In the genomic region with DNA sequence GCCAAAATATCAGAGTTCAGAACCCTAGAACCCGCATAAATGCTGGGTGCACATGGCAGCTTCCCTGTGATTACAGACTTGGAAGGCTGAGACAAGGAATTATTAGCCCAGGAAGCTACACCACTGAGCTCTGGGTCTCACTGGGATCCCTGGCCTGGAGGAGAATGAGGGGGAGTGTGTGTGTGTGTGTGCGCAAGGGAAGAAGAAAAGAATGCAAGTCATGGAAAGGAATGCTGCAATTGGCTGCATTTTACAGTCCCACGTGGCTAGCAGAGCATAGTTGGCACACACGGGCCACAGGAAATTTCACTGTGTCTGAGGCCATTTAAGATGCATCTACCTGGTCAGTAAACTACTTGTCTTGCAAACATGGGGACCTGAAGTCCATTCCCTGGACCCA, we compare ENCODE assay signal across 32 mouse cellular contexts. TPM values are rescaled to one million over a fixed set of nuclear protein-coding genes. Genes with fewer than 3 reads are reported as not detected.
A peak's percentile ranks its signal among the peaks of the same experiment; 100 is the strongest.
DNase-seq lines count a peak whose midpoint lies in the region; ATAC-seq and TF ChIP-seq lines count a peak whose summit lies in the region.
"Had no signal": no experiment of that assay in that cellular context is flagged by ENCODE, and none has a peak within 500 bp of the region (broad histone marks: within the 10 kb centered on the region; RNA-seq: fewer than 3 reads in every experiment).

No protein-coding gene starts in this region.

- no peak for DNase-seq in kidney, postnatal 25 days
- DNase-seq in kidney, postnatal 10 days = peak; percentile 41
- DNase-seq in kidney, adult 18-20 months = no peak
- DNase-seq in lung, embryonic 14.5 days = peak; percentile 43
- DNase-seq in lung, adult 2 months = no peak
- DNase-seq: adrenal gland, adult 8-10 months; adrenal gland, postnatal 25 days; cerebellum, adult 11-12 months; cerebellum, adult 8-10 months; cerebellum, postnatal 10 days; cerebellum, postnatal 36 days; embryo, embryonic 11 days; forebrain, postnatal 0 days; gastrocnemius, adult 2 months; gastrocnemius, postnatal 14 days; heart, adult 11 months had no signal

- no peak overlapping the region for H3K27ac ChIP-seq in kidney, embryonic 15.5 days
- no peak overlapping the region for H3K27ac ChIP-seq in lung, embryonic 14.5 days (ENCODE audit: low read depth)
- H3K27ac ChIP-seq: embryonic facial prominence, embryonic 15.5 days; gastrocnemius, adult 2 months; hindbrain, embryonic 12.5 days; hindbrain, embryonic 15.5 days had no signal

- no peak overlapping the region for H3K4me2 ChIP-seq in kidney, embryonic 15.5 days
- no peak overlapping the region for H3K4me2 ChIP-seq in lung, embryonic 14.5 days
- H3K4me2 ChIP-seq: embryonic facial prominence, embryonic 15.5 days; heart, embryonic 11.5 days; hindbrain, embryonic 12.5 days; hindbrain, embryonic 15.5 days had no signal

- H3K36me3 ChIP-seq in kidney, embryonic 15.5 days = no peaks in the 10 kb centered on the region
- no peaks in the 10 kb centered on the region for H3K36me3 ChIP-seq in lung, embryonic 14.5 days (ENCODE audit: insufficient read depth)
- H3K36me3 ChIP-seq: embryonic facial prominence, embryonic 15.5 days; hindbrain, embryonic 12.5 days; hindbrain, embryonic 15.5 days had no signal

- WGBS in kidney, embryonic 15.5 days = 27% methylated on average over 4 of the region's 4 CpGs
- whole genome bisulfite sequencing in lung, embryonic 14.5 days = 59% methylated on average over 4 of the region's 4 CpGs
- 56% methylated on average over 4 of the region's 4 CpGs for WGBS in lung, adult 2 months

- no peak for TF ChIP-seq POLR2A in lung, adult 2 months (IDR thresholded peaks at IDR 0.05; ENCODE audit: borderline replicate concordance, extremely low read depth, low read depth, low read length)

- no peaks in the 10 kb centered on the region for H3K9me3 ChIP-seq in kidney, embryonic 15.5 days (replicated peaks)
- H3K9me3 ChIP-seq in lung, embryonic 14.5 days (ENCODE audit: low read depth, low read length) = no peaks in the 10 kb centered on the region
- H3K9me3 ChIP-seq: embryonic facial prominence, embryonic 15.5 days; hindbrain, embryonic 12.5 days; hindbrain, embryonic 15.5 days had no signal

- no peak overlapping the region for H3K9ac ChIP-seq in kidney, embryonic 15.5 days
- H3K9ac ChIP-seq in lung, embryonic 14.5 days = no peak overlapping the region
- H3K9ac ChIP-seq: embryonic facial prominence, embryonic 15.5 days; forebrain, postnatal 0 days; hindbrain, embryonic 12.5 days; hindbrain, embryonic 15.5 days had no signal

- peak; percentile 46; the same call in 1 of the 2 replicates for ATAC-seq in kidney, embryonic 15.5 days (replicated peaks; ENCODE audit: low FRiP score)
- ATAC-seq in lung, embryonic 14.5 days (ENCODE audit: insufficient read depth) = no peak
- ATAC-seq: activated CD4-positive, CD25-positive, alpha-beta regulatory T cell, adult 4 months; CD4-positive, CD25-positive, alpha-beta regulatory T cell, adult 4 months; forebrain, embryonic 14.5 days; forebrain, postnatal 0 days had no signal

- H3K4me3 ChIP-seq in kidney, embryonic 15.5 days (replicated peaks) = no peak overlapping the region
- no peak overlapping the region for H3K4me3 ChIP-seq in lung, embryonic 14.5 days (ENCODE audit: low read depth, low read length)
- H3K4me3 ChIP-seq in lung, adult 2 months (replicated peaks; ENCODE audit: extremely low read depth, low read depth, low read length) = no peak overlapping the region
- H3K4me3 ChIP-seq: embryonic facial prominence, embryonic 15.5 days; gastrocnemius, adult 2 months; hindbrain, embryonic 12.5 days; hindbrain, embryonic 15.5 days had no signal

- no peak for TF ChIP-seq CTCF in lung, embryonic 14.5 days (IDR thresholded peaks at IDR 0.05; ENCODE audit: low read depth)
- TF ChIP-seq CTCF in lung, adult 2 months (IDR thresholded peaks at IDR 0.05; ENCODE audit: insufficient read depth, low read length) = no peak

- peaks cover 14% of the 10 kb centered on the region for H3K4me1 ChIP-seq in kidney, embryonic 15.5 days
- no peaks in the 10 kb centered on the region for H3K4me1 ChIP-seq in lung, embryonic 14.5 days (ENCODE audit: insufficient read depth)
- no peaks in the 10 kb centered on the region for H3K4me1 ChIP-seq in lung, adult 2 months (ENCODE audit: control insufficient read depth, insufficient read depth, low read length)
- H3K4me1 ChIP-seq: hindbrain, embryonic 12.5 days; hindbrain, embryonic 15.5 days had no signal

- no peaks in the 10 kb centered on the region for H3K27me3 ChIP-seq in kidney, embryonic 15.5 days
- H3K27me3 ChIP-seq in lung, embryonic 14.5 days (ENCODE audit: insufficient read depth, low read length) = no peaks in the 10 kb centered on the region
- H3K27me3 ChIP-seq: embryonic facial prominence, embryonic 15.5 days; hindbrain, embryonic 12.5 days; hindbrain, embryonic 15.5 days had no signal

RNA-seq across cellular contexts. Expression of a gene that starts 48.6 kb away (rescaled TPM):
- not detected in 2 replicates for polyA plus RNA-seq in kidney, embryonic 15.5 days (2015; fragmentation: Nextera tagmentation; extraction: Ambion mirVana)
- polyA plus RNA-seq in lung, embryonic 14.5 days (2014; fragmentation: Nextera tagmentation; extraction: Ambion mirVana) = not detected in 2 replicates
- polyA plus RNA-seq in lung, adult 2 months (2012; rRNA removed) = not detected in 2 replicates
- polyA plus RNA-seq: activated CD4-positive, CD25-positive, alpha-beta regulatory T cell, adult 4 months; brain, embryonic 14.5 days; C2C12; CD4-positive, CD25-positive, alpha-beta regulatory T cell, adult 4 months; cortical plate, adult 2 months; embryonic facial prominence, embryonic 11.5 days; embryonic facial prominence, embryonic 15.5 days; forebrain, embryonic 11.5 days; forebrain, embryonic 14.5 days; forebrain, postnatal 0 days; frontal cortex, adult 2 months; heart, embryonic 11.5 days; heart, embryonic 14.5 days; heart, postnatal 0 days; hindbrain, embryonic 12.5 days; hindbrain, embryonic 15.5 days had no signal

Comparison
In these comparisons a context has a peak if more than half of its experiments do, and no peak if none do; other contexts are left out.
1. DNase-seq: peak in kidney, postnatal 10 days (single experiment) and lung, embryonic 14.5 days (single experiment); none in kidney, postnatal 25 days (0 of 2), kidney, adult 18-20 months (single experiment) and lung, adult 2 months (single experiment).